Mouse (Mus musculus): Measurements from ENCODE around the gene Akap6. TPM values are rescaled to one million over a fixed set of nuclear protein-coding genes. Genes with fewer than 3 reads are reported as not detected.

The Akap6 gene
- polyA plus RNA-seq, 1 experiment from 2014 or later: 2.3 TPM

- Histone ChIP-seq H3K36me3 (no peaks in the 10 kb centered on the region), H3K4me3 (no peak overlapping the region), H3K27ac (no peak overlapping the region), H3K27me3 (ENCODE audit: insufficient read depth, poor library complexity, severe bottlenecking) (no peaks in the 10 kb centered on the region), H3K4me1 (no peaks in the 10 kb centered on the region), H3K9me3 (no peaks in the 10 kb centered on the region)
- DNase-seq (ENCODE audit: low spot score): no peak
- WGBS: 69% methylated on average over 3 of the region's 3 CpGs
Measured at GRCm38 (mm10) chr12:52806273-52806672, 107.1 kb downstream of the Akap6 start.

GRCm38 (mm10) chr12:52818588-52818987, 119.4 kb downstream of the Akap6 start:
- Histone ChIP-seq H3K4me1 (no peaks in the 10 kb centered on the region), H3K4me3 (no peak overlapping the region), H3K27ac (no peak overlapping the region), H3K9me3 (no peaks in the 10 kb centered on the region), H3K36me3 (no peaks in the 10 kb centered on the region), H3K27me3 (ENCODE audit: insufficient read depth, poor library complexity, severe bottlenecking) (no peaks in the 10 kb centered on the region)
- no peak for DNase-seq (ENCODE audit: low spot score)
- 68% methylated on average over 7 of the region's 7 CpGs for WGBS

- no peaks in the 10 kb centered on the region for H3K27me3 ChIP-seq (ENCODE audit: insufficient read depth, poor library complexity, severe bottlenecking)
- DNase-seq (ENCODE audit: low spot score): no peak
- H3K4me3 ChIP-seq: no peak overlapping the region
- no peak overlapping the region for H3K27ac ChIP-seq
- no peaks in the 10 kb centered on the region for H3K9me3 ChIP-seq
- H3K36me3 ChIP-seq: no peaks in the 10 kb centered on the region
- WGBS: 76% methylated on average over 5 of the region's 5 CpGs
- H3K4me1 ChIP-seq: no peaks in the 10 kb centered on the region
Measured at GRCm38 (mm10) chr12:52824774-52825173, 125.6 kb downstream of the Akap6 start.

GRCm38 (mm10) chr12:52828944-52829736, 130.0 kb downstream of the Akap6 start:
- 79% methylated on average over 14 of the region's 14 CpGs for WGBS
- H3K27me3 ChIP-seq (ENCODE audit: insufficient read depth, poor library complexity, severe bottlenecking): no peaks in the 10 kb centered on the region
- no peaks in the 10 kb centered on the region for H3K36me3 ChIP-seq
- H3K27ac ChIP-seq: no peak overlapping the region
- no peak overlapping the region for H3K4me3 ChIP-seq
- no peaks in the 10 kb centered on the region for H3K9me3 ChIP-seq
- DNase-seq (ENCODE audit: low spot score): peak; percentile 52
- H3K4me1 ChIP-seq: peaks cover 17% of the 10 kb centered on the region

GRCm38 (mm10) chr12:52831782-52832181, 132.6 kb downstream of the Akap6 start:
- 67% methylated on average over 9 of the region's 9 CpGs for WGBS

GRCm38 (mm10) chr12:52832230-52832629, 133.0 kb downstream of the Akap6 start:
- peak; percentile 70 for DNase-seq (ENCODE audit: low spot score)
- peaks cover 40% of the 10 kb centered on the region for H3K4me1 ChIP-seq
- H3K27ac ChIP-seq: no peak overlapping the region
- H3K4me3 ChIP-seq: no peak overlapping the region
- 6% methylated on average over 4 of the region's 4 CpGs for WGBS
- no peaks in the 10 kb centered on the region for H3K36me3 ChIP-seq
- no peaks in the 10 kb centered on the region for H3K27me3 ChIP-seq (ENCODE audit: insufficient read depth, poor library complexity, severe bottlenecking)
- no peaks in the 10 kb centered on the region for H3K9me3 ChIP-seq

More at GRCm38 (mm10) chr12:52831782-52832181, 132.6 kb downstream of the Akap6 start:
- Histone ChIP-seq H3K27ac (no peak overlapping the region), H3K9me3 (no peaks in the 10 kb centered on the region), H3K36me3 (no peaks in the 10 kb centered on the region), H3K27me3 (ENCODE audit: insufficient read depth, poor library complexity, severe bottlenecking) (no peaks in the 10 kb centered on the region), H3K4me1 (peaks cover 40% of the 10 kb centered on the region), H3K4me3 (no peak overlapping the region)
- peak; percentile 42 for DNase-seq (ENCODE audit: low spot score)

- H3K9me3 ChIP-seq: no peaks in the 10 kb centered on the region
- H3K4me3 ChIP-seq: no peak overlapping the region
- H3K36me3 ChIP-seq: no peaks in the 10 kb centered on the region
- WGBS: 58% methylated on average over 6 of the region's 6 CpGs
- DNase-seq (ENCODE audit: low spot score): no peak
- H3K27ac ChIP-seq: no peak overlapping the region
- peaks cover 40% of the 10 kb centered on the region for H3K4me1 ChIP-seq
- H3K27me3 ChIP-seq (ENCODE audit: insufficient read depth, poor library complexity, severe bottlenecking): no peaks in the 10 kb centered on the region
Measured at GRCm38 (mm10) chr12:52833141-52833540, 134.0 kb downstream of the Akap6 start.

- Histone ChIP-seq H3K27me3 (ENCODE audit: insufficient read depth, poor library complexity, severe bottlenecking) (no peaks in the 10 kb centered on the region), H3K4me3 (no peak overlapping the region), H3K27ac (peak overlapping the region; percentile 79; the same call in 1 of the 2 replicates), H3K4me1 (peaks cover 40% of the 10 kb centered on the region), H3K9me3 (no peaks in the 10 kb centered on the region), H3K36me3 (no peaks in the 10 kb centered on the region)
- 31% methylated on average over 10 of the region's 10 CpGs for WGBS
- no peak for DNase-seq (ENCODE audit: low spot score)
Measured at GRCm38 (mm10) chr12:52834074-52834473, 134.9 kb downstream of the Akap6 start.

- Histone ChIP-seq H3K27me3 (ENCODE audit: insufficient read depth, poor library complexity, severe bottlenecking) (no peaks in the 10 kb centered on the region), H3K9me3 (no peaks in the 10 kb centered on the region), H3K36me3 (no peaks in the 10 kb centered on the region), H3K4me1 (peaks cover 40% of the 10 kb centered on the region), H3K27ac (peak overlapping the region; percentile 79), H3K4me3 (no peak overlapping the region)
- 58% methylated on average over 6 of the region's 6 CpGs for WGBS
- DNase-seq (ENCODE audit: low spot score): no peak
Measured at GRCm38 (mm10) chr12:52834781-52835279, 135.6 kb downstream of the Akap6 start.

GRCm38 (mm10) chr12:52835291-52835742, 136.1 kb downstream of the Akap6 start:
- 54% methylated on average over 6 of the region's 6 CpGs for WGBS
- H3K4me3 ChIP-seq: no peak overlapping the region
- no peaks in the 10 kb centered on the region for H3K36me3 ChIP-seq
- H3K27me3 ChIP-seq (ENCODE audit: insufficient read depth, poor library complexity, severe bottlenecking): no peaks in the 10 kb centered on the region
- H3K27ac ChIP-seq: peak overlapping the region; percentile 79
- no peaks in the 10 kb centered on the region for H3K9me3 ChIP-seq
- DNase-seq (ENCODE audit: low spot score): no peak
- peaks cover 37% of the 10 kb centered on the region for H3K4me1 ChIP-seq

GRCm38 (mm10) chr12:52835914-52836546, 136.8 kb downstream of the Akap6 start:
- WGBS: 62% methylated on average over 12 of the region's 12 CpGs
- no peaks in the 10 kb centered on the region for H3K36me3 ChIP-seq
- H3K27me3 ChIP-seq (ENCODE audit: insufficient read depth, poor library complexity, severe bottlenecking): no peaks in the 10 kb centered on the region
- no peak overlapping the region for H3K4me3 ChIP-seq
- H3K27ac ChIP-seq: peak overlapping the region; percentile 79
- H3K9me3 ChIP-seq: no peaks in the 10 kb centered on the region
- peak; percentile 74 for DNase-seq (ENCODE audit: low spot score)
- H3K4me1 ChIP-seq: peaks cover 31% of the 10 kb centered on the region

GRCm38 (mm10) chr12:52845982-52846381, 146.8 kb downstream of the Akap6 start:
- WGBS: 78% methylated on average over 1 of the region's 1 CpGs
- Histone ChIP-seq H3K36me3 (no peaks in the 10 kb centered on the region), H3K4me3 (no peak overlapping the region), H3K9me3 (no peaks in the 10 kb centered on the region), H3K27ac (no peak overlapping the region), H3K4me1 (peaks cover 29% of the 10 kb centered on the region), H3K27me3 (ENCODE audit: insufficient read depth, poor library complexity, severe bottlenecking) (no peaks in the 10 kb centered on the region)
- no peak for DNase-seq (ENCODE audit: low spot score)

- H3K4me3 ChIP-seq: no peak overlapping the region
- no peak overlapping the region for H3K27ac ChIP-seq
- DNase-seq (ENCODE audit: low spot score): no peak
- H3K27me3 ChIP-seq (ENCODE audit: insufficient read depth, poor library complexity, severe bottlenecking): no peaks in the 10 kb centered on the region
- H3K36me3 ChIP-seq: no peaks in the 10 kb centered on the region
- peaks cover 30% of the 10 kb centered on the region for H3K4me1 ChIP-seq
- 88% methylated on average over 4 of the region's 4 CpGs for WGBS
- no peaks in the 10 kb centered on the region for H3K9me3 ChIP-seq
Measured at GRCm38 (mm10) chr12:52847020-52847419, 147.8 kb downstream of the Akap6 start.

Data from heart, embryonic 10.5 days (tissue).